In the genomic region with DNA sequence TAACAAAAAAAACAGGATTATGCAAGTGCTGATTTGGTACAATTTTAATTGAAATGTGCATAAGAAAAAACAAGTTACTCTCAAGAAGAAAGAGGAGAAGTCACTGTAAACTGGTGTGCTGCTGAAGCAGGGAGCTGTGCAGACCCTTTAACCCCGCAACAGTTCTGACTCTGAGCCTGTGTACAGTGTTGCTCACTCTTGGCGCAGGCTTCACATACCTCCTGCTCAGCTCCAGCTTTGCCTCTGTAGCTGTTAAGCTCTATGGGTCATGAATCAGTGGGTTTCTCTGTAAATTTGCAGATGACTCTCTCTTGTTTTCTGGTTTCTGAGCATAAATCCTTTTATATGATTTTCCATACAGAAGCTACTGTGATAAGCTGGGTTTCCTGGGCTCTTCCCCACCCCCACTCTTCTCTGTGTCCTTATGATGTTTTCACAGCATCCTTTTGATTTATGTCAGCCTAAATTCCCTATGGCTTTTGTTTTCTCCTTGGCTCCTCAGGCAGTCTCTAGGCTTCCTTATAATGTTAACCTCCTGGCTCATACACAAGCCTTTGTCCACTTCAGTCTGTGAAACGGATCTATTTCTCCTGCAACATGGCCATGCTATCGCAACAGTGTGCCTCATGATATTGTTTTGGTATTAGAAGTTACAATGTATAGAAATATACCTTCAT, we compare ENCODE assay signal across 14 mouse cellular contexts. TPM values are rescaled to one million over a fixed set of nuclear protein-coding genes. Genes with fewer than 3 reads are reported as not detected.
DNase-seq lines count a peak whose midpoint lies in the region; ATAC-seq lines count a peak whose summit lies in the region.
"Had no signal": no experiment of that assay in that cellular context is flagged by ENCODE, and none has a peak within 500 bp of the region (broad histone marks: within the 10 kb centered on the region; RNA-seq: fewer than 3 reads in every experiment).

No protein-coding gene starts in this region.

- H3K27me3 ChIP-seq in kidney, embryonic 14.5 days (ENCODE audit: control insufficient read depth, insufficient read depth, low read length): no peaks in the 10 kb centered on the region
- H3K27me3 ChIP-seq in hindbrain, embryonic 10.5 days (ENCODE audit: insufficient read depth, poor library complexity, severe bottlenecking): no peaks in the 10 kb centered on the region
- H3K27me3 ChIP-seq in midbrain, embryonic 14.5 days (ENCODE audit: control insufficient read depth, insufficient read depth, low read length): no peaks in the 10 kb centered on the region
- H3K27me3 ChIP-seq: stomach, embryonic 15.5 days had no signal

- peaks cover 7% of the 10 kb centered on the region; the same call in 1 of the 2 replicates for H3K4me1 ChIP-seq in kidney, embryonic 14.5 days (ENCODE audit: control insufficient read depth, insufficient read depth, low read length)
- peaks cover 6% of the 10 kb centered on the region; the same call in 1 of the 2 replicates for H3K4me1 ChIP-seq in hindbrain, embryonic 10.5 days (replicated peaks)
- H3K4me1 ChIP-seq in midbrain, embryonic 14.5 days (ENCODE audit: control insufficient read depth, insufficient read depth, low read length): peaks cover 9% of the 10 kb centered on the region
- H3K4me1 ChIP-seq: stomach, embryonic 15.5 days had no signal

- no peak overlapping the region for H3K27ac ChIP-seq in kidney, embryonic 14.5 days (ENCODE audit: low read depth, low read length)
- H3K27ac ChIP-seq in hindbrain, embryonic 10.5 days: peak overlapping the region; percentile 12; the same call in 1 of the 2 replicates
- H3K27ac ChIP-seq in midbrain, embryonic 14.5 days (replicated peaks; ENCODE audit: low read depth, low read length): peak overlapping the region; percentile 58; the same call in 1 of the 2 replicates
- H3K27ac ChIP-seq: liver, embryonic 14.5 days; macrophage; stomach, embryonic 15.5 days had no signal

- peak; percentile 89; the same call in 1 of the 2 replicates for ATAC-seq in kidney, embryonic 14.5 days (ENCODE audit: low FRiP score, low TSS enrichment)
- ATAC-seq in midbrain, embryonic 14.5 days (ENCODE audit: low FRiP score, low TSS enrichment): no peak; the same call in 1 of the 2 replicates

- WGBS in kidney, embryonic 14.5 days: 53% methylated on average over 4 of the region's 4 CpGs
- 67% methylated on average over 4 of the region's 4 CpGs for WGBS in hindbrain, embryonic 10.5 days
- 51% methylated on average over 4 of the region's 4 CpGs for WGBS in midbrain, embryonic 14.5 days

- no peak overlapping the region for H3K4me2 ChIP-seq in kidney, embryonic 14.5 days (replicated peaks; ENCODE audit: low read depth, low read length)
- no peak overlapping the region for H3K4me2 ChIP-seq in midbrain, embryonic 14.5 days (ENCODE audit: low read length)
- H3K4me2 ChIP-seq: stomach, embryonic 15.5 days had no signal

- H3K4me3 ChIP-seq in kidney, embryonic 14.5 days (ENCODE audit: low read length): no peak overlapping the region
- H3K4me3 ChIP-seq in hindbrain, embryonic 10.5 days: no peak overlapping the region
- no peak overlapping the region for H3K4me3 ChIP-seq in midbrain, embryonic 14.5 days (replicated peaks; ENCODE audit: low read depth, low read length)
- H3K4me3 ChIP-seq: stomach, embryonic 15.5 days had no signal

- no peaks in the 10 kb centered on the region for H3K36me3 ChIP-seq in kidney, embryonic 14.5 days (ENCODE audit: control insufficient read depth, insufficient read depth, low read length)
- H3K36me3 ChIP-seq in hindbrain, embryonic 10.5 days: no peaks in the 10 kb centered on the region
- no peaks in the 10 kb centered on the region for H3K36me3 ChIP-seq in midbrain, embryonic 14.5 days (ENCODE audit: control insufficient read depth, insufficient read depth, low read length)
- H3K36me3 ChIP-seq: stomach, embryonic 15.5 days had no signal

- H3K9me3 ChIP-seq in kidney, embryonic 14.5 days (ENCODE audit: control insufficient read depth, low read length): no peaks in the 10 kb centered on the region
- no peaks in the 10 kb centered on the region for H3K9me3 ChIP-seq in hindbrain, embryonic 10.5 days
- H3K9me3 ChIP-seq in midbrain, embryonic 14.5 days (ENCODE audit: control insufficient read depth, low read length): no peaks in the 10 kb centered on the region
- H3K9me3 ChIP-seq: stomach, embryonic 15.5 days had no signal

- no peak overlapping the region for H3K9ac ChIP-seq in kidney, embryonic 14.5 days (ENCODE audit: low read depth, low read length)
- H3K9ac ChIP-seq in midbrain, embryonic 14.5 days (replicated peaks; ENCODE audit: low read length): no peak overlapping the region
- H3K9ac ChIP-seq: liver, embryonic 14.5 days; stomach, embryonic 15.5 days had no signal

- DNase-seq in kidney, adult 11 months: no peak
- peak; percentile 39 for DNase-seq in Muller cell, postnatal 12 days (ENCODE audit: inconsistent ontology term)
- no peak for DNase-seq in hindbrain, embryonic 10.5 days (ENCODE audit: low spot score)
- peak; percentile 51 for DNase-seq in midbrain, embryonic 14.5 days
- DNase-seq in adrenal gland, adult 18-20 months (ENCODE audit: low spot score in 2 of 2): no peak
- no peak for DNase-seq in adrenal gland, adult 2 months
- DNase-seq: adrenal gland, postnatal 36 days; cerebellum, adult 2 months; heart, adult 11 months; thymus, postnatal 36 days had no signal

RNA-seq across cellular contexts. Expression of a gene that starts 30.1 kb away (rescaled TPM):
- polyA plus RNA-seq in kidney, embryonic 14.5 days (2014; fragmentation: Nextera tagmentation; extraction: Ambion mirVana): 12.0 and 16.2 TPM in 2 replicates
- polyA plus RNA-seq in hindbrain, embryonic 10.5 days (2016; fragmentation: Nextera tagmentation; extraction: Ambion mirVana): 2.2 and 6.2 TPM in 2 replicates
- polyA plus RNA-seq in midbrain, embryonic 14.5 days (2014; fragmentation: Nextera tagmentation; extraction: Ambion mirVana): 18.7 and 23.5 TPM in 2 replicates
- 1 to 10 TPM; 2.1 to 2.7 TPM for total RNA-seq in adrenal gland, adult 18-20 months (2021)
- total RNA-seq in adrenal gland, adult 2 months (2021): 1 to 10 TPM; 2.3 to 3.0 TPM
- 0.20 and 0.21 TPM in 2 replicates for polyA plus RNA-seq in adrenal gland, adult 2 months (2012; rRNA removed)
- polyA plus RNA-seq: macrophage had no signal

Comparison
In these comparisons a context has a peak if more than half of its experiments do, and no peak if none do; other contexts are left out.
1. DNase-seq: peak in Muller cell, postnatal 12 days (single experiment) and midbrain, embryonic 14.5 days (single experiment); none in kidney, adult 11 months (single experiment), hindbrain, embryonic 10.5 days (single experiment), adrenal gland, adult 18-20 months (0 of 2) and adrenal gland, adult 2 months (single experiment).